Mouse (Mus musculus): ENCODE results near the gene Sec63.

DNA sequence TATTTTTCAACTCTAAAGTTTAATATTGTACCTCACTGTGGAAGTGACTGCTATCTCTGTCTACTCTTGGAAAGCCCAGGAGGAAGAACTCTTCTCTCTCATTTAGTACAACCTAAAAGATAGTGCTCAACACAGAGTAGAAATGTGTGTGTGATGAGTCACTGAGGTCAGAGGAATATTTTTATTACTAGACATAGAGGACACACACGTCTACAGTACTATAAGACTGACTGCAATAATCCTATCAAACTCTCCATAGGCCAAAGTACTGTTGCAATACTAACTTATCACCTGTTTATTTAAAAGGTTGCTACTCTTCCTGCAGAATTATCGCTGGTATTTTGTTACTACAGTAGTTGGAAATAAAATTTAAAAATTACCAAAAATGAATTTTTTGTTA, 68.7 kb downstream of the Sec63 start:
- TF ChIP-seq POLR2A (IDR thresholded peaks at IDR 0.05; ENCODE audit: borderline replicate concordance, insufficient read depth, low read length) (no peak), CTCF (IDR thresholded peaks at IDR 0.05; ENCODE audit: borderline replicate concordance, insufficient read depth, low read depth, low read length) (no peak)

All from cerebellum, adult 2 months (tissue).